Mouse (Mus musculus) heart, embryonic 10.5 days (tissue): ENCODE measurements at regions not wholly inside any gene's neighbourhood (a gene's known extent, or its start where the extent isn't known, plus 50 kb on each side); places are given as distances from the start of the nearest gene placed in this dataset.

Experiments used
- DNase-seq: peaks from one replicate; pipeline ENCODE4 v3.0.0-alpha.2; 2017; ENCODE audit warnings: low spot score
- H3K27ac ChIP-seq: fragments of 300-500 bp; sonication (generic); 2 replicates; pipeline ENCODE4 v1.5.1; 2016; ENCODE audit warnings: mild to moderate bottlenecking
- H3K27me3 ChIP-seq: fragments of 300-500 bp; sonication (generic); 2 replicates; pipeline ENCODE4 v1.6.1; 2016; ENCODE audit warnings: mild to moderate bottlenecking; ENCODE audit not compliant: poor library complexity, insufficient read depth, severe bottlenecking
- H3K36me3 ChIP-seq: fragments of 300-500 bp; sonication (generic); 2 replicates; pipeline ENCODE4 v1.6.1; 2016; ENCODE audit warnings: mild to moderate bottlenecking, moderate library complexity
- H3K4me1 ChIP-seq: fragments of 300-500 bp; sonication (generic); 2 replicates; pipeline ENCODE4 v1.6.1; 2016; ENCODE audit warnings: mild to moderate bottlenecking
- H3K4me3 ChIP-seq: fragments of 300-500 bp; sonication (generic); 2 replicates; pipeline ENCODE4 v1.5.1; 2016; ENCODE audit warnings: mild to moderate bottlenecking, moderate library complexity
- H3K9me3 ChIP-seq: fragments of 300-500 bp; sonication (generic); 2 replicates; pipeline ENCODE4 v1.6.1; 2016; ENCODE audit warnings: mild to moderate bottlenecking, moderate library complexity
- WGBS: fragments of 180-500 bp; shearing (Covaris S2); methylation state at CpG from one replicate; pipeline ENCODE4 v1.1.7; 2016; 5-methylcytosine and 5-hydroxymethylcytosine counted together

- Histone ChIP-seq H3K27ac (no peak overlapping the region), H3K9me3 (no peaks in the 10 kb centered on the region), H3K27me3 (no peaks in the 10 kb centered on the region), H3K4me3 (no peak overlapping the region), H3K36me3 (no peaks in the 10 kb centered on the region), H3K4me1 (no peaks in the 10 kb centered on the region)
- 77% methylated on average over 3 of the region's 3 CpGs for WGBS
- DNase-seq: no peak
Measured at GRCm38 (mm10) chr7:123589099-123589498, 88.8 kb upstream of the Zkscan2 start.

GRCm38 (mm10) chr7:123573721-123574120 is 73.5 kb upstream of the Zkscan2 start:
- Histone ChIP-seq H3K4me1 (0 out of 2 replicates have a peak, but pooled peaks cover 3% of the 10 kb centered on the region), H3K27me3 (no peaks in the 10 kb centered on the region), H3K36me3 (no peaks in the 10 kb centered on the region), H3K27ac (no peak overlapping the region), H3K4me3 (no peak overlapping the region), H3K9me3 (no peaks in the 10 kb centered on the region)
- WGBS: 63% methylated on average over 3 of the region's 3 CpGs
- DNase-seq: no peak

- H3K36me3 ChIP-seq: no peaks in the 10 kb centered on the region
- no peaks in the 10 kb centered on the region for H3K27me3 ChIP-seq
- 33% methylated on average over 4 of the region's 4 CpGs for WGBS
- 0 out of 2 replicates have a peak, but pooled peaks cover 3% of the 10 kb centered on the region for H3K4me1 ChIP-seq
- DNase-seq: no peak
- H3K9me3 ChIP-seq: no peaks in the 10 kb centered on the region
- H3K27ac ChIP-seq: no peak overlapping the region
- no peak overlapping the region for H3K4me3 ChIP-seq
Measured at GRCm38 (mm10) chr7:123572376-123572990, 72.2 kb upstream of the Zkscan2 start.

GRCm38 (mm10) chr7:123566264-123566663 is 66.0 kb upstream of the Zkscan2 start:
- no peak overlapping the region for H3K4me3 ChIP-seq
- no peaks in the 10 kb centered on the region for H3K36me3 ChIP-seq
- no peaks in the 10 kb centered on the region for H3K9me3 ChIP-seq
- 35% methylated on average over 1 of the region's 1 CpGs for WGBS
- no peaks in the 10 kb centered on the region for H3K27me3 ChIP-seq
- no peak for DNase-seq
- H3K27ac ChIP-seq: no peak overlapping the region
- 0 out of 2 replicates have a peak, but pooled peaks cover 1% of the 10 kb centered on the region for H3K4me1 ChIP-seq

- Histone ChIP-seq H3K9me3 (no peaks in the 10 kb centered on the region), H3K4me3 (no peak overlapping the region), H3K27ac (no peak overlapping the region), H3K27me3 (no peaks in the 10 kb centered on the region), H3K36me3 (no peaks in the 10 kb centered on the region), H3K4me1 (no peaks in the 10 kb centered on the region)
- 70% methylated on average over 7 of the region's 7 CpGs for WGBS
- DNase-seq: peak; percentile 43
Measured at GRCm38 (mm10) chr7:123559544-123559943, 59.3 kb upstream of the Zkscan2 start.
